Mouse (Mus musculus) limb, embryonic 12.5 days (tissue): ENCODE results near the gene Tulp2. TPM values are rescaled to one million over a fixed set of nuclear protein-coding genes. Genes with fewer than 3 reads are reported as not detected.
"Not testable (repeated sequence)": the region's sequence is repeated elsewhere in the genome, so short reads cannot be mapped to it uniquely, and the experiment has no call there.

ENCODE experiments used
- ATAC-seq: fragments of 200-750 bp; cut with Nextera tagmentation; 2 replicates; pipeline ENCODE4 v1.8.0; 2017; ENCODE audit warnings: low read depth, moderate TSS enrichment; ENCODE audit not compliant: insufficient number of reproducible peaks, insufficient read depth, low FRiP score, low TSS enrichment
- H3K27ac ChIP-seq: fragments of 300-500 bp; sonication (generic); 2 replicates; pipeline ENCODE4 v1.5.1; 2016; ENCODE audit warnings: mild to moderate bottlenecking, moderate library complexity
- H3K27me3 ChIP-seq: fragments of 300-500 bp; sonication (generic); 2 replicates; pipeline ENCODE4 v1.6.1; 2016; ENCODE audit warnings: mild to moderate bottlenecking, moderate library complexity
- H3K36me3 ChIP-seq: fragments of 300-500 bp; sonication (generic); 2 replicates; pipeline ENCODE4 v1.6.1; 2016; ENCODE audit warnings: mild to moderate bottlenecking, moderate library complexity
- H3K4me1 ChIP-seq: fragments of 300-500 bp; sonication (generic); replicated peaks from 2 replicates; pipeline ENCODE4 v1.6.1; 2016
- H3K4me2 ChIP-seq: fragments of 300-500 bp; sonication (generic); 2 replicates; pipeline ENCODE4 v1.6.1; 2016; ENCODE audit warnings: mild to moderate bottlenecking, moderate library complexity
- H3K4me3 ChIP-seq: fragments of 300-500 bp; sonication (generic); replicated peaks from 2 replicates; pipeline ENCODE4 v1.5.1; 2016; ENCODE audit warnings: mild to moderate bottlenecking
- H3K9ac ChIP-seq: fragments of 300-500 bp; sonication (generic); replicated peaks from 2 replicates; pipeline ENCODE4 v1.6.1; 2016; ENCODE audit warnings: mild to moderate bottlenecking, moderate library complexity
- H3K9me3 ChIP-seq: fragments of 300-500 bp; sonication (generic); 2 replicates; pipeline ENCODE4 v1.6.1; 2016; ENCODE audit warnings: mild to moderate bottlenecking, moderate library complexity
- WGBS: fragments of 180-500 bp; shearing (Covaris S2); methylation state at CpG from one replicate; pipeline ENCODE4 v1.1.7; 2016; 5-methylcytosine and 5-hydroxymethylcytosine counted together
- polyA plus RNA-seq: library from polyadenylated mRNA; unstranded; fragments of >200 nt; fragmentation: Nextera tagmentation; extraction: Ambion mirVana; gene quantifications from 2 replicates; pipeline ENCODE4 v1.2.1, GENCODE M21; 2016

Gene Tulp2
- polyA plus RNA-seq, 1 experiment from 2014 or later: 1.4 TPM

- peaks cover 17% of the 10 kb centered on the region for H3K4me1 ChIP-seq
- H3K9me3 ChIP-seq: no peaks in the 10 kb centered on the region
- WGBS: under 1% methylated on average over 44 of the region's 44 CpGs
- peak within 1 kb of the TSS; percentile 84 for H3K9ac ChIP-seq
- H3K36me3 ChIP-seq: peaks cover 29% of the 10 kb centered on the region
- ATAC-seq: peak; percentile 88
- H3K4me3 ChIP-seq: peak within 1 kb of the TSS; percentile 72
- no peaks in the 10 kb centered on the region for H3K27me3 ChIP-seq
- peak within 1 kb of the TSS; percentile 92 for H3K27ac ChIP-seq
- H3K4me2 ChIP-seq: peak within 1 kb of the TSS; percentile 99
Measured at GRCm38 (mm10) chr7:45509912-45510787, 28.5 kb downstream of the Tulp2 start, which contains the start of gene Nucb1. Nucb1 (minus strand) TSS chr7:45510406.

- Histone ChIP-seq H3K4me1 (peaks cover 9% of the 10 kb centered on the region), H3K27me3 (no peaks in the 10 kb centered on the region), H3K4me3 (no peak overlapping the region), H3K27ac (no peak overlapping the region), H3K4me2 (no peak overlapping the region), H3K9ac (no peak overlapping the region), H3K36me3 (no peaks in the 10 kb centered on the region), H3K9me3 (no peaks in the 10 kb centered on the region)
- ATAC-seq: no peak
- 85% methylated on average over 7 of the region's 7 CpGs for WGBS
Measured at GRCm38 (mm10) chr7:45514411-45514810, 32.7 kb downstream of the Tulp2 start.

GRCm38 (mm10) chr7:45515436-45515835, 33.8 kb downstream of the Tulp2 start:
- WGBS: 13% methylated on average over 16 of the region's 16 CpGs
- Histone ChIP-seq H3K9ac (no peak overlapping the region), H3K27ac (peak overlapping the region; percentile 30; the same call in 1 of the 2 replicates), H3K36me3 (no peaks in the 10 kb centered on the region), H3K4me1 (peaks cover 10% of the 10 kb centered on the region; the same call in 1 of the 2 replicates), H3K9me3 (no peaks in the 10 kb centered on the region), H3K4me3 (no peak overlapping the region), H3K27me3 (no peaks in the 10 kb centered on the region), H3K4me2 (peak overlapping the region; percentile 6; the same call in 1 of the 2 replicates)
- no peak for ATAC-seq

- H3K36me3 ChIP-seq, H3K9ac ChIP-seq, ATAC-seq, H3K4me2 ChIP-seq, H3K27me3 ChIP-seq, H3K27ac ChIP-seq, H3K9me3 ChIP-seq, H3K4me3 ChIP-seq: not testable (repeated sequence)
- H3K4me1 ChIP-seq: peaks cover 10% of the 10 kb centered on the region; the same call in 1 of the 2 replicates
- WGBS: 79% methylated on average over 5 of the region's 5 CpGs
Measured at GRCm38 (mm10) chr7:45516846-45517245, 35.2 kb downstream of the Tulp2 start.

- ATAC-seq: no peak
- no peak overlapping the region for H3K9ac ChIP-seq
- WGBS: 91% methylated on average over 16 of the region's 16 CpGs
- H3K9me3 ChIP-seq: no peaks in the 10 kb centered on the region
- H3K4me1 ChIP-seq: peaks cover 25% of the 10 kb centered on the region
- no peaks in the 10 kb centered on the region for H3K27me3 ChIP-seq
- H3K4me2 ChIP-seq: no peak overlapping the region
- no peak overlapping the region for H3K4me3 ChIP-seq
- no peak overlapping the region for H3K27ac ChIP-seq
- H3K36me3 ChIP-seq: peaks cover 11% of the 10 kb centered on the region; the same call in 1 of the 2 replicates
Measured at GRCm38 (mm10) chr7:45518618-45519017, 36.9 kb downstream of the Tulp2 start.

- no peaks in the 10 kb centered on the region for H3K9me3 ChIP-seq
- 72% methylated on average over 8 of the region's 8 CpGs for WGBS
Measured at GRCm38 (mm10) chr7:45519345-45520120, 37.9 kb downstream of the Tulp2 start.

GRCm38 (mm10) chr7:45520605-45521004, 38.9 kb downstream of the Tulp2 start:
- Histone ChIP-seq H3K4me3 (no peak overlapping the region), H3K9me3 (no peaks in the 10 kb centered on the region), H3K4me2 (no peak overlapping the region), H3K4me1 (peaks cover 38% of the 10 kb centered on the region), H3K27ac (no peak overlapping the region), H3K27me3 (no peaks in the 10 kb centered on the region), H3K36me3 (peaks cover 20% of the 10 kb centered on the region), H3K9ac (no peak overlapping the region)
- no peak for ATAC-seq
- 90% methylated on average over 7 of the region's 7 CpGs for WGBS

More at GRCm38 (mm10) chr7:45519345-45520120, 37.9 kb downstream of the Tulp2 start:
- no peak overlapping the region for H3K4me2 ChIP-seq
- H3K9ac ChIP-seq: no peak overlapping the region
- no peak overlapping the region for H3K27ac ChIP-seq
- H3K36me3 ChIP-seq: peaks cover 16% of the 10 kb centered on the region
- no peak overlapping the region for H3K4me3 ChIP-seq
- peaks cover 30% of the 10 kb centered on the region for H3K4me1 ChIP-seq
- no peaks in the 10 kb centered on the region for H3K27me3 ChIP-seq
- no peak for ATAC-seq

- Histone ChIP-seq H3K9ac (peak overlapping the region; percentile 40), H3K27me3 (no peaks in the 10 kb centered on the region)
- WGBS: under 1% methylated on average over 28 of the region's 28 CpGs
Measured at GRCm38 (mm10) chr7:45521728-45522184, 40.1 kb downstream of the Tulp2 start.

GRCm38 (mm10) chr7:45522194-45522752, 40.6 kb downstream of the Tulp2 start:
- no peaks in the 10 kb centered on the region for H3K9me3 ChIP-seq
- H3K4me2 ChIP-seq: peak overlapping the region; percentile 47
- peak overlapping the region; percentile 88 for H3K27ac ChIP-seq
- peaks cover 37% of the 10 kb centered on the region for H3K4me1 ChIP-seq
- H3K9ac ChIP-seq: peak overlapping the region; percentile 40; the same call in 1 of the 2 replicates
- WGBS: 57% methylated on average over 16 of the region's 16 CpGs
- no peaks in the 10 kb centered on the region for H3K27me3 ChIP-seq
- peaks cover 20% of the 10 kb centered on the region for H3K36me3 ChIP-seq
- peak overlapping the region; percentile 47 for H3K4me3 ChIP-seq
- ATAC-seq: no peak

More at GRCm38 (mm10) chr7:45521728-45522184, 40.1 kb downstream of the Tulp2 start:
- Histone ChIP-seq H3K4me1 (peaks cover 37% of the 10 kb centered on the region), H3K27ac (peak overlapping the region; percentile 88), H3K4me2 (peak overlapping the region; percentile 47), H3K36me3 (peaks cover 20% of the 10 kb centered on the region), H3K9me3 (no peaks in the 10 kb centered on the region), H3K4me3 (peak overlapping the region; percentile 47)
- ATAC-seq: peak; percentile 17; the same call in 1 of the 2 replicates

GRCm38 (mm10) chr7:45522957-45523676, 41.4 kb downstream of the Tulp2 start:
- ATAC-seq: no peak
- H3K4me1 ChIP-seq: peaks cover 37% of the 10 kb centered on the region
- no peaks in the 10 kb centered on the region for H3K27me3 ChIP-seq
- WGBS: 71% methylated on average over 18 of the region's 18 CpGs
- H3K4me3 ChIP-seq: peak overlapping the region; percentile 6
- H3K9ac ChIP-seq: peak overlapping the region; percentile 18
- peak overlapping the region; percentile 32 for H3K4me2 ChIP-seq
- H3K36me3 ChIP-seq: peaks cover 20% of the 10 kb centered on the region
- H3K9me3 ChIP-seq: no peaks in the 10 kb centered on the region
- no peak overlapping the region for H3K27ac ChIP-seq
